Mouse (Mus musculus) forebrain, embryonic 13.5 days (tissue): Measurements from ENCODE around the gene Cysrt1. TPM values are rescaled to one million over a fixed set of nuclear protein-coding genes. Genes with fewer than 3 reads are reported as not detected.

ENCODE experiments used
- ATAC-seq: fragments of 200-750 bp; cut with Nextera tagmentation; 2 replicates; pipeline ENCODE4 v1.8.0; 2017
- H3K27ac ChIP-seq: fragments of 300-500 bp; sonication (generic); 2 replicates; pipeline ENCODE4 v1.5.1; 2015; ENCODE audit warnings: inconsistent platforms, mild to moderate bottlenecking, moderate library complexity
- H3K27me3 ChIP-seq: fragments of 300-500 bp; sonication (generic); 2 replicates; pipeline ENCODE4 v1.6.1; 2015; ENCODE audit warnings: mild to moderate bottlenecking, inconsistent platforms
- H3K36me3 ChIP-seq: fragments of 300-500 bp; sonication (generic); 2 replicates; pipeline ENCODE4 v1.6.1; 2015; ENCODE audit warnings: mild to moderate bottlenecking, inconsistent platforms; ENCODE audit not compliant: poor library complexity, severe bottlenecking
- H3K4me1 ChIP-seq: fragments of 300-500 bp; sonication (generic); 2 replicates; pipeline ENCODE4 v1.6.1; 2015; ENCODE audit warnings: inconsistent platforms
- H3K4me2 ChIP-seq: fragments of 300-500 bp; sonication (generic); 2 replicates; pipeline ENCODE4 v1.6.1; 2015; ENCODE audit warnings: inconsistent platforms, mild to moderate bottlenecking, moderate library complexity
- H3K4me3 ChIP-seq: fragments of 300-500 bp; sonication (generic); 2 replicates; pipeline ENCODE4 v1.5.1; 2015; ENCODE audit warnings: mild to moderate bottlenecking, inconsistent platforms
- H3K9ac ChIP-seq: fragments of 300-500 bp; sonication (generic); 2 replicates; pipeline ENCODE4 v1.6.1; 2015; ENCODE audit warnings: mild to moderate bottlenecking, inconsistent platforms
- H3K9me3 ChIP-seq: fragments of 300-500 bp; sonication (generic); replicated peaks from 2 replicates; pipeline ENCODE4 v1.6.1; 2016; ENCODE audit warnings: inconsistent platforms
- WGBS: fragments of 180-500 bp; shearing (Covaris S2); methylation state at CpG from one replicate; pipeline ENCODE4 v1.1.7; 2015; 5-methylcytosine and 5-hydroxymethylcytosine counted together
- polyA plus RNA-seq: library from polyadenylated mRNA; unstranded; fragments of >200 nt; fragmentation: Nextera tagmentation; extraction: Ambion mirVana; gene quantifications from 2 replicates; pipeline ENCODE4 v1.2.1, GENCODE M21; 2015

Cysrt1 gene
- polyA plus RNA-seq, 1 experiment from 2014 or later: not detected

- WGBS: 59% methylated on average over 13 of the region's 13 CpGs
- Histone ChIP-seq H3K36me3 (peaks cover 97% of the 10 kb centered on the region), H3K4me3 (no peak overlapping the region), H3K27me3 (no peaks in the 10 kb centered on the region), H3K4me2 (no peak overlapping the region), H3K9ac (no peak overlapping the region), H3K9me3 (no peaks in the 10 kb centered on the region), H3K27ac (no peak overlapping the region), H3K4me1 (peaks cover 5% of the 10 kb centered on the region; the same call in 1 of the 2 replicates)
- peak; percentile 55; the same call in 1 of the 2 replicates for ATAC-seq
Observed at GRCm38 (mm10) chr2:25278928-25279882, 37.0 kb upstream of the Cysrt1 start.

- Histone ChIP-seq H3K27ac (no peak overlapping the region), H3K27me3 (no peaks in the 10 kb centered on the region), H3K4me2 (peak overlapping the region; percentile 91), H3K9ac (peak overlapping the region; percentile 92), H3K4me3 (peak overlapping the region; percentile 85), H3K36me3 (peaks cover 70% of the 10 kb centered on the region), H3K4me1 (peaks cover 38% of the 10 kb centered on the region), H3K9me3 (no peaks in the 10 kb centered on the region)
- 44% methylated on average over 16 of the region's 16 CpGs for WGBS
- ATAC-seq: no peak
Observed at GRCm38 (mm10) chr2:25273010-25273409, 30.8 kb upstream of the Cysrt1 start.

- H3K27ac ChIP-seq: peak overlapping the region; percentile 1; the same call in 1 of the 2 replicates
- peaks cover 43% of the 10 kb centered on the region for H3K4me1 ChIP-seq
- H3K9me3 ChIP-seq: no peaks in the 10 kb centered on the region
- peaks cover 69% of the 10 kb centered on the region for H3K36me3 ChIP-seq
- H3K4me3 ChIP-seq: peak overlapping the region; percentile 85
- under 1% methylated on average over 29 of the region's 29 CpGs for WGBS
- peak; percentile 72 for ATAC-seq
- peak overlapping the region; percentile 92 for H3K9ac ChIP-seq
- no peaks in the 10 kb centered on the region for H3K27me3 ChIP-seq
- H3K4me2 ChIP-seq: peak overlapping the region; percentile 91
Observed at GRCm38 (mm10) chr2:25272515-25272914, 30.3 kb upstream of the Cysrt1 start.

GRCm38 (mm10) chr2:25271827-25272511 is 29.7 kb upstream of the Cysrt1 start, which contains the start of the genes Ssna1 and Anapc2:
Gene Ssna1 (minus strand): TSS chr2:25272438.
Gene Anapc2 (plus strand): TSS chr2:25272478.
- Histone ChIP-seq H3K9me3 (no peaks in the 10 kb centered on the region), H3K4me1 (peaks cover 48% of the 10 kb centered on the region), H3K9ac (peak within 1 kb of the TSS; percentile 92), H3K27ac (peak within 1 kb of the TSS; percentile 68), H3K4me3 (peak within 1 kb of the TSS; percentile 85), H3K27me3 (no peaks in the 10 kb centered on the region), H3K36me3 (peaks cover 64% of the 10 kb centered on the region), H3K4me2 (peak within 1 kb of the TSS; percentile 91)
- WGBS: under 1% methylated on average over 55 of the region's 55 CpGs
- ATAC-seq: peak; percentile 95

- peaks cover 70% of the 10 kb centered on the region for H3K4me1 ChIP-seq
- peaks cover 22% of the 10 kb centered on the region for H3K27me3 ChIP-seq
- 82% methylated on average over 4 of the region's 4 CpGs for WGBS
- H3K4me3 ChIP-seq: no peak overlapping the region
- 0 out of 2 replicates have a peak overlapping the region, but pooled peaks have one; percentile 30 for H3K9ac ChIP-seq
- no peaks in the 10 kb centered on the region for H3K9me3 ChIP-seq
- no peak overlapping the region for H3K4me2 ChIP-seq
- H3K36me3 ChIP-seq: peaks cover 32% of the 10 kb centered on the region
- ATAC-seq: no peak
- H3K27ac ChIP-seq: no peak overlapping the region; the same call in 1 of the 2 replicates
Observed at GRCm38 (mm10) chr2:25267746-25268309, 25.6 kb upstream of the Cysrt1 start.

GRCm38 (mm10) chr2:25267241-25267640 is 25.0 kb upstream of the Cysrt1 start:
- peak overlapping the region; percentile 31; the same call in 1 of the 2 replicates for H3K27ac ChIP-seq
- ATAC-seq: no peak
- peaks cover 68% of the 10 kb centered on the region for H3K4me1 ChIP-seq
- H3K4me3 ChIP-seq: no peak overlapping the region
- peaks cover 32% of the 10 kb centered on the region for H3K36me3 ChIP-seq
- H3K27me3 ChIP-seq: peaks cover 22% of the 10 kb centered on the region
- H3K9me3 ChIP-seq: no peaks in the 10 kb centered on the region
- peak overlapping the region; percentile 99; the same call in 1 of the 2 replicates for H3K4me2 ChIP-seq
- H3K9ac ChIP-seq: peak overlapping the region; percentile 30

- peak overlapping the region; percentile 99 for H3K4me2 ChIP-seq
- no peak for ATAC-seq
- peaks cover 22% of the 10 kb centered on the region for H3K27me3 ChIP-seq
- H3K9ac ChIP-seq: peak overlapping the region; percentile 30
- WGBS: 42% methylated on average over 2 of the region's 2 CpGs
- peaks cover 32% of the 10 kb centered on the region for H3K36me3 ChIP-seq
- H3K4me1 ChIP-seq: peaks cover 70% of the 10 kb centered on the region
- H3K9me3 ChIP-seq: no peaks in the 10 kb centered on the region
- no peak overlapping the region; the same call in 1 of the 2 replicates for H3K4me3 ChIP-seq
- no peak overlapping the region; the same call in 1 of the 2 replicates for H3K27ac ChIP-seq
Observed at GRCm38 (mm10) chr2:25266720-25267119, 24.5 kb upstream of the Cysrt1 start.

- WGBS: 67% methylated on average over 6 of the region's 6 CpGs
- peak overlapping the region; percentile 55 for H3K9ac ChIP-seq
- peak overlapping the region; percentile 99 for H3K4me2 ChIP-seq
- H3K4me1 ChIP-seq: peaks cover 66% of the 10 kb centered on the region
- peaks cover 32% of the 10 kb centered on the region for H3K36me3 ChIP-seq
- ATAC-seq: no peak
- H3K9me3 ChIP-seq: no peaks in the 10 kb centered on the region
- H3K27me3 ChIP-seq: peaks cover 22% of the 10 kb centered on the region
- peak overlapping the region; percentile 3; the same call in 1 of the 2 replicates for H3K4me3 ChIP-seq
- H3K27ac ChIP-seq: peak overlapping the region; percentile 25; the same call in 1 of the 2 replicates
Observed at GRCm38 (mm10) chr2:25265897-25266656, 23.8 kb upstream of the Cysrt1 start.

- peaks cover 58% of the 10 kb centered on the region for H3K4me1 ChIP-seq
- no peaks in the 10 kb centered on the region for H3K9me3 ChIP-seq
- no peak for ATAC-seq
- H3K4me2 ChIP-seq: peak overlapping the region; percentile 99
- peaks cover 22% of the 10 kb centered on the region for H3K27me3 ChIP-seq
- no peak overlapping the region for H3K27ac ChIP-seq
- whole genome bisulfite sequencing: 73% methylated on average over 3 of the region's 3 CpGs
- peak overlapping the region; percentile 35 for H3K9ac ChIP-seq
- H3K4me3 ChIP-seq: peak overlapping the region; percentile 66; the same call in 1 of the 2 replicates
- peaks cover 22% of the 10 kb centered on the region for H3K36me3 ChIP-seq
Observed at GRCm38 (mm10) chr2:25264851-25265250, 22.6 kb upstream of the Cysrt1 start.

GRCm38 (mm10) chr2:25264286-25264660 is 22.0 kb upstream of the Cysrt1 start:
- peak overlapping the region; percentile 99 for H3K4me2 ChIP-seq

More at GRCm38 (mm10) chr2:25264286-25264660, 22.0 kb upstream of the Cysrt1 start:
- Histone ChIP-seq H3K9ac (peak overlapping the region; percentile 75; the same call in 1 of the 2 replicates), H3K36me3 (peaks cover 16% of the 10 kb centered on the region), H3K4me3 (peak overlapping the region; percentile 66), H3K27me3 (peaks cover 22% of the 10 kb centered on the region), H3K9me3 (no peaks in the 10 kb centered on the region), H3K4me1 (peaks cover 58% of the 10 kb centered on the region), H3K27ac (no peak overlapping the region)
- WGBS: 78% methylated on average over 5 of the region's 5 CpGs
- no peak for ATAC-seq
